In genomic region chr3:42235515-42235914, GRCm38 (mm10) we compare ENCODE assay signal across 34 mouse cellular contexts.
"Had no signal": no experiment of that assay in that cellular context is flagged by ENCODE, and none has a peak within 500 bp of the region (broad histone marks: within the 10 kb centered on the region; RNA-seq: fewer than 3 reads in every experiment).

No protein-coding gene starts in this region.

- H3K9me3 ChIP-seq: heart, embryonic 13.5 days; heart, embryonic 15.5 days; hindbrain, embryonic 10.5 days; hindbrain, embryonic 12.5 days; hindbrain, embryonic 13.5 days; hindbrain, embryonic 15.5 days; intestine, embryonic 15.5 days had no signal

- H3K4me2 ChIP-seq: heart, embryonic 11.5 days; heart, embryonic 13.5 days; heart, embryonic 15.5 days; hindbrain, embryonic 12.5 days; hindbrain, embryonic 13.5 days; hindbrain, embryonic 14.5 days; hindbrain, embryonic 15.5 days; intestine, embryonic 15.5 days; kidney, embryonic 15.5 days had no signal

- H3K4me3 ChIP-seq: heart, embryonic 13.5 days; heart, embryonic 15.5 days; hindbrain, embryonic 10.5 days; hindbrain, embryonic 12.5 days; hindbrain, embryonic 13.5 days; hindbrain, embryonic 15.5 days; intestine, embryonic 15.5 days; kidney, embryonic 15.5 days; layer of hippocampus, adult 2 months; left cerebral cortex, adult 2 months had no signal

- H3K4me1 ChIP-seq: heart, embryonic 13.5 days; heart, embryonic 15.5 days; hindbrain, embryonic 10.5 days; hindbrain, embryonic 12.5 days; hindbrain, embryonic 13.5 days; hindbrain, embryonic 15.5 days; intestine, embryonic 15.5 days; kidney, embryonic 15.5 days had no signal

- ATAC-seq: hindbrain, embryonic 16.5 days; hindbrain, postnatal 0 days; inflammation-experienced regulatory T-cells, adult 6 months; intestine, embryonic 15.5 days; intestine, embryonic 16.5 days; intestine, postnatal 0 days had no signal

- DNase-seq: heart, postnatal 10 days; heart, postnatal 14 days; heart, postnatal 36 days; heart, postnatal 4 days; kidney, adult 11 months; kidney, adult 18-20 months; kidney, adult 2 months; kidney, adult 8-10 months; kidney, adult 9 months; kidney, postnatal 10 days; kidney, postnatal 14 days; kidney, postnatal 25 days; kidney, postnatal 36 days; kidney, postnatal 4 days; layer of hippocampus, adult 9-11 months; layer of hippocampus, postnatal 36 days had no signal

- H3K36me3 ChIP-seq: heart, embryonic 13.5 days; heart, embryonic 15.5 days; hindbrain, embryonic 10.5 days; hindbrain, embryonic 12.5 days; hindbrain, embryonic 13.5 days; hindbrain, embryonic 15.5 days; intestine, embryonic 15.5 days; kidney, embryonic 15.5 days had no signal

- H3K9ac ChIP-seq: heart, embryonic 13.5 days; heart, embryonic 15.5 days; hindbrain, embryonic 12.5 days; hindbrain, embryonic 13.5 days; hindbrain, embryonic 14.5 days; hindbrain, embryonic 15.5 days; intestine, embryonic 15.5 days; kidney, embryonic 15.5 days had no signal

- H3K27ac ChIP-seq: heart, embryonic 13.5 days; heart, embryonic 15.5 days; hindbrain, embryonic 10.5 days; hindbrain, embryonic 12.5 days; hindbrain, embryonic 13.5 days; hindbrain, embryonic 14.5 days; hindbrain, embryonic 15.5 days; hindbrain, postnatal 0 days; intestine, embryonic 15.5 days; kidney, embryonic 15.5 days; kidney, postnatal 0 days; layer of hippocampus, adult 2 months; left cerebral cortex, adult 2 months had no signal

- H3K27me3 ChIP-seq: heart, embryonic 13.5 days; heart, embryonic 15.5 days; hindbrain, embryonic 12.5 days; hindbrain, embryonic 13.5 days; hindbrain, embryonic 15.5 days; intestine, embryonic 15.5 days; kidney, embryonic 15.5 days had no signal
